Mouse (Mus musculus) layer of hippocampus, adult 18-20 months (tissue): Measurements from ENCODE around the gene Prkd3. TPM values are rescaled to one million over a fixed set of nuclear protein-coding genes. Genes with fewer than 3 reads are reported as not detected.

Source experiments
- DNase-seq, 2 experiments: peaks; one replicate each; pipeline ENCODE4 v3.0.0; 2022; ENCODE audit warnings: low spot score in 2 of 2
- long read RNA-seq: library from polyadenylated mRNA; stranded (forward); transcript quantifications from one replicate; pipeline ENCODE4 v2.0.0, GENCODE M21; 2021
- total RNA-seq, 2 experiments: library from RNA; stranded (reverse); gene quantifications; 2 replicates each; pipeline ENCODE4 v1.2.3; 2021

The Prkd3 gene
- total RNA-seq, result 10 to 100 TPM; 12.0 to 12.9 TPM
- long read RNA-seq, full-length matches to known transcripts, result 7 of 14 reads
- long read RNA-seq, partial matches to known transcripts, result 5 of 14 reads
- long read RNA-seq, other reads (novel, unspliced or antisense), result 2 of 14 reads

DNA sequence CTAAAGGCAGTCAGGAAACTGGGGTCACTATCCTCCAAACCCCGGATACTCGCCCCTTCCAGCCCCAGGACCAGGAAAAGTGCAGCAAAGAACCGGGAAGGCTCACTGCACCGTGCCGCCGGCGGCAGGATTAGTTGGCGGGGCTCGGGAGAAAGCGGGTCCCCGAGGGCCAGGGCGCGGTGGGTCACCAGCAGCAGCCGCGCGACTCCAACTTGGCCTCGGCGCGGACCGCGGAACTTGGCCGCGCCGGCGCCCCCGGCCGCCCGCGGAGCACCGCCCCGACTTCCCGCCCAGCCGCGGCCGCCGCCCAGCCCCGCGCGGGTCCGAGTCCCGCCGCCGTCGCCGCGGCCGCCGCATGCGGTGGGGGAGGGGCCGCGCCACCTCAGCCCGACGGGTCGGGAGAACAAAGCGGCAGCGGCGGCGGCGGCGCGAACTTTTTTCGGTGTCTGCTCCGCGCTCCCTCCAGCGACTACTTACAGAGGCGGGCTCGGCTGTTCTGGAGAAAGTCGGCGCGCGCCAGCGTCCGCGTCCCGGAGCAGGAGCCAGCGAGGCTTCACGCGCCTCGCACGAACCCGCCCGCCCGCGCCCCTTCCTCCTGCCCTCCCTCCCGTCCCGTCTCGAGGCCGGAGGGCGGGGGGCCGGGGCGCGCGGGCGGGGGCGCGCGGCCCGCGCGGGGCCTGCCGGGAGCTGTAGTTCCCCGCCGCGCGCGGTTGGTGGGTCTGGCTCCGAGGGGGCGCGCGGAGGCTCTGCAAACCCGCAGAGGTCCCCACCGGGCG, at the start of gene Prkd3:
Gene Prkd3 (minus strand): TSS at position 609 of the 776 bp plus-strand sequence.
- peak; percentile 1 to 21 for DNase-seq

DNA sequence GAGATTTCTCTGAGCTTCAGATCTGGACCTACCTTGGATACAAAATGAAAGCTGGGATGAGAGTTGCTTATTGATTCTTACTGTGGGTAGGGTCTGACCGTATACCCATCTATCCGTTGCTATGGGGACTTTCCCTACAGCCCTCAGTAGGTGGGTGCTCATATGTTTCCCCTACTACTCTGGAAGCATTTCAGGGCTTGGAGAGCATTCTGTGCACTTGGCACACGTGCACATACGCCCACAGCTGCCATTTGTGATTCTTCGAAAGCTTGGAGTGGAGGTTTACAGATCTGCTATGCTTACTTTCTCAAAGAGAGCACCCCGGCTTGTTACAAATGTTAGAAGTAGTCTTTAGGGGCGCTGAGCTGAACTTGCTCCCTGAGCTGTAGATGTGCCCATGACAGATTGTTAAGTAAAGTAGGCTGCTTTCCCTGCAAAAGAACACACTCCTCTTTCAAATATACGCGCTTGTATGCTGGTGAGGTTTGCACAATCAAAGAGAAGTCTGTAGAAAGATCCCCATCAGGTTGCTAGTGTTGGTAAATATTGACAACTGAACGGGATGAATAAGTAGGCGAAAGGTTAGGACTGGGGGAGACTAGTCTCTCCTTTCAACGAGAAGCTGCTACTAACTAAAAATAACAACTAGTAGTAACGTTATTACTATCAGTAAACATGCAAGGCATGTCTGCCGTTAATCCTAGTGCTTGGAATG, 49.3 kb upstream of the Prkd3 start:
- peak; percentile 75 to 82 for DNase-seq

- no peak for DNase-seq
These were observed 48.4 kb upstream of the Prkd3 start for GRCm38 (mm10) chr17:79069019-79069418.

- no peak for DNase-seq
These were observed 48.0 kb upstream of the Prkd3 start for GRCm38 (mm10) chr17:79068581-79068980.

- no peak for DNase-seq
These were observed 43.6 kb upstream of the Prkd3 start for GRCm38 (mm10) chr17:79064250-79064649.

- no peak for DNase-seq
These were observed 39.6 kb upstream of the Prkd3 start for GRCm38 (mm10) chr17:79060221-79060620.

- DNase-seq, result no peak
These were observed 37.7 kb upstream of the Prkd3 start for GRCm38 (mm10) chr17:79058271-79058670.

DNA sequence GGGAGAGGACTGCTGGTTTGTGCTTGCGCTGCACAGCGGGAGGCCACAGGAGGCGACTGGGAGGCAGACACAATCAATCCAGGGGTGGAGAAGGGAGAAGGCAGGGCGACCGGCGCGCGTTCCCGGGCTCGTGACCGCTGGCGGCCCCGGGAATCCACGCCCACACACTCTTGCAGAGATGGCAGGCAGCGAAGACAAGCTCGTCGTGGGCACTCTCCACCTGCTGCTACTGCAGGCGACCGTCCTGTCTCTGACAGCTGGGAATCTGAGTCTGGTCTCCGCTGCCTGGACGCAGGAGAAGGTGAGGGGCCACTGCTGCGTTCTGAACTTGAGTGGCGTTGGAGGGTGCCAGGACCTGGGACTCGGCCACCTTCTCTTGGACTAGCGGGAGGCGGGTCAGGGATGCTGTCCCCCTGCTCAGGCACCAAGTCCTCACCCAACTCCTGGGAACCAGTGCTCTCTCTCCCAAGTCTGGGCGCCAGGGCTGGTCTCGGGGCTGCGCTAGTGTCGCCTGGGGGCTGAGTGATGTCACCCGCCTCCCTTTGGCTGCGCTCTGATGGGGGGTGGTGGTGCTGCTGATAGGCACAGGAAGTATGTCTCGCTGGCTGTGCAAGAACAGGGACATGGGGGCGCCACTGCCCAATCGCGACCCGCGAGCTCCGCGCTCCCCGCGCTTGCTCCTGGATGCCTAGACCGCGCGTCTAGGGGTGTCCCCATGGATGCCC, 31.6 kb upstream of the Prkd3 start:
- peak; percentile 20 to 58 for DNase-seq

GRCm38 (mm10) chr17:79051606-79052005, 31.0 kb upstream of the Prkd3 start, which contains the start of gene Qpct:
Gene Qpct, plus strand, starts transcription at chr17:79051906.
- no peak for DNase-seq

DNA sequence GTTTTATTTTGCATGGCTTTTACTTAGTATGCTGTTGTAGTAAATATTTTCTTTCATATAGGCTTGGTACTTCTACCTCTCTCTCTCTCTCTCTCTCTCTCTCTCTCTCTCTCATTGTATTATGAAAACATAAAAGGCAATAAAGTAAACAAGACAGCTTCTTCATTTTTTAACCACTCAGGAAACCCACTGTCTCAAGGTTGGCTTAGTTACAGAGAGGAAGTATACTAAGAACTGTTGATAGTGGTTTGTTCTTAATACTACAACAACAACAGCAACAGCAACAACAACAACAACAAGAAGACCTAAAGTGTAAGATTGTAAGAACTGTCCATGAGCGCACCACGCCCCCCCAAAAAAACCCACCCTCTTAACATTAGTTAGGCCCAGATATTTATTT, 23.1 kb upstream of the Prkd3 start:
- no peak for DNase-seq

GRCm38 (mm10) chr17:79039660-79040059, 19.0 kb upstream of the Prkd3 start:
- no peak for DNase-seq

DNA sequence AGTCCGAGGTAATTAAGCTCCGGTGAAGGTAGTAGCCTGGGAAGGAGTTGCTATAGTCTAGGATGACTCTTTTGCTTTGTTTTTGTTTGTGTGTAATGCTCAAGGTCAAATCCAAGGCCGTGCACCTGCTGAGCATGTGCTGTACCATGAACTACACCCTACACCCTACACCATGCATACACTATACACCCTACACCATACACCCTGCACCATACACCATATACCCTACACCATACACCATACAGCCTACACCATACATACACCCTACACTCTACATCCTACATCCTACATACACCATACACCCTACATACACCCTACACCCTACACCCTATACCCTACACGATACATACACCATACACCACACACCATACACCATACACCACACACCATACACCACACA, 12.2 kb upstream of the Prkd3 start:
- DNase-seq, result no peak

DNA sequence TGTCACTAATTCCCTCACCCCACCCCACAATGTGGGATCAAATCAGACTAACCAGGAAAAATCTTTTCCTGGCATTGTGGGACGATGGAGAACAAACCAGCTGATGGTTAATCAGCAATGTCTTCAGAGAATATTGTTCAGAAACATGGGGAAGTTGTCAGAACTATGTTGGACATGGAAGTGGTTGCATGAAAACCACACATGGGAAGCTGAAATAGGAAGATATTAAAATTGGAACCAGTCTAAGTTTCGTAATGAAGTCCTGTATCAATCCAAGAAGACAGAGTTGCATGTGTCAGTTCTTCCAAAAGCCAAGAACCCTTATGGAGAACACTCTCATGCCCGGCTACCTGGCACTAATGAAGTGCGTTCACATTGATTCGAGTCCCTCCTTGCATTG, 11.0 kb upstream of the Prkd3 start:
- DNase-seq, result no peak

GRCm38 (mm10) chr17:79029226-79029625, 8.6 kb upstream of the Prkd3 start:
- no peak for DNase-seq

- no peak for DNase-seq
These were observed 3.9 kb upstream of the Prkd3 start for GRCm38 (mm10) chr17:79024544-79024943.

DNA sequence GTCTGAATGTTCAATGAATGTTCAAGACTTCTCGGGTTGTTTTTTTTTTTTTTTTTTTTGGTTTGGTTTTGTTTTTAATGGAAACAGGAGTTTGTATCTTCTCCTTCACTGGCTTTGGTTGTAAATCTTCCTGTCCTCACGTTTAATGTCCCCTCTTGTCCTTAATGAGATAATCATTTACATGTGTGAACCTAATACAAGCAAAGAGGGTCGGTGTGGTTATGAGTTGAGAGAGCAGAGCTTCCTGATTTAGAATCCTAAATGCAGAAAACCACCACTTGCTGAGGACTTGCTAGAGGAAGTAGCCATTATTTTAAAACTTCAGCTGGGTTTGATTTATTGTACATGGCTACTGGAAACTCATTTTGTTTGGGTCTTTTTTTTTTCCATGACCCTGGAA, 2.1 kb upstream of the Prkd3 start:
- DNase-seq, result no peak

DNA sequence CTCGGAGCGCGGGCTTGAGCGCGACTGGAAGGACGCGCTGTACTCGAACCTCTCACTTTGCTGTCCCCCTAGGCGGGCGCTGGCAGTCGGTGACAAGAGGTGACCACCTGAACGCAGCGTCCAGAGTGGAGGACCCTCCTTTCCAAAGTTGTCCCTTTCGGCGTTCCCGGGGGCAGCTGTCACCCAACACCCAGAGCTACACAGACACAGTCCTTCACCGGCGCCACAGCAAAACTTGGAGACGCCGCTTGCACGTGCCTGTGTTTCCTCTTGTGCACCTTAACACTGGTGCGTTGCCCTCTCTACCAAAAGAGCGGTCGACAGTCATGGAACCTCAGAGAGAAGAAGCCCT, 344 bp upstream of the Prkd3 start:
- DNase-seq, result no peak

- DNase-seq, result no peak
These were observed 849 bp downstream of the Prkd3 start for GRCm38 (mm10) chr17:79019726-79020207.

DNA sequence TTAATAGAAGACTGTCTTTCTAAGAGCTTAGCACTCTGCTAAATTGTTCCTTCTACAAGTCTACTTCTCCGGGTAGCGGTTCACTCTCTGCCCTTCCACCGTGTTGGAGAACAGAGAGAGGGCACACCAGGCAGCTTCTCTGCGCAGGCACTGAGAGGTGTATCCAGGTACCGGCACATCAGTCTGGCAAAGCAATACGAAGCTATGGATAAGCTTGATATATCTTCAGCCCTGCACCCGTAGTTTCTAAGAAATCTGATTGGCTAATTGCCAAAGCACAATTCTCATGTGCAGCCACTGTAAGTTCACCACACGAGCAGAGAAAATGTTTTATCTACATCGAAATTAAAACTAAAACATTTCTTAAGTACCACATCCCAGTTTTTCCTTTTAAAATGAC, 2.2 kb downstream of the Prkd3 start:
- no peak for DNase-seq

DNA sequence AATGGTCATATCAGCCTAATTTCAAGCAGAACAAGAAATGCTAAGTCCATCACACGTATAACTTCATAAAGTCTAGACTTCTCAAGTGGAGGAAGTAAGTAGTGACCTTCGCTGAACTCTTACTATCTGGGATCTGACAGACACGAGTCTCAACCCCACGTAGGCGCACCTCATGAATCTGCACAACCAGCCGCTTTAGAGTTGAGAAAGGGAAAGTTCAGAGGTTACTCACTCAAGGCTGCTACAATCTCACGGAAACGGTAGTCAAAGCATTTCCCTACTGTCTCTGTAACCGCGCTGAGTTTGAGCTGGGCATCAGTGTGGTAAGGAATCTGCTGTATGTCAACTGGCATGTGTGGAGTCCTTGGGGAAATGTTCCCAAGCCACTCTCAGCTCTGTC, 4.8 kb downstream of the Prkd3 start:
- no peak for DNase-seq

- no peak for DNase-seq
These were observed 5.5 kb downstream of the Prkd3 start for GRCm38 (mm10) chr17:79014911-79015685.
